Mouse (Mus musculus) forelimb bud, embryonic 11.5 days (tissue): ENCODE data around the gene Ncoa5.

Experiments used
- DNase-seq: peaks from one replicate; pipeline ENCODE4 v3.0.0-alpha.2; 2012; ENCODE audit warnings: low read depth, low spot score

Gene Ncoa5

DNA sequence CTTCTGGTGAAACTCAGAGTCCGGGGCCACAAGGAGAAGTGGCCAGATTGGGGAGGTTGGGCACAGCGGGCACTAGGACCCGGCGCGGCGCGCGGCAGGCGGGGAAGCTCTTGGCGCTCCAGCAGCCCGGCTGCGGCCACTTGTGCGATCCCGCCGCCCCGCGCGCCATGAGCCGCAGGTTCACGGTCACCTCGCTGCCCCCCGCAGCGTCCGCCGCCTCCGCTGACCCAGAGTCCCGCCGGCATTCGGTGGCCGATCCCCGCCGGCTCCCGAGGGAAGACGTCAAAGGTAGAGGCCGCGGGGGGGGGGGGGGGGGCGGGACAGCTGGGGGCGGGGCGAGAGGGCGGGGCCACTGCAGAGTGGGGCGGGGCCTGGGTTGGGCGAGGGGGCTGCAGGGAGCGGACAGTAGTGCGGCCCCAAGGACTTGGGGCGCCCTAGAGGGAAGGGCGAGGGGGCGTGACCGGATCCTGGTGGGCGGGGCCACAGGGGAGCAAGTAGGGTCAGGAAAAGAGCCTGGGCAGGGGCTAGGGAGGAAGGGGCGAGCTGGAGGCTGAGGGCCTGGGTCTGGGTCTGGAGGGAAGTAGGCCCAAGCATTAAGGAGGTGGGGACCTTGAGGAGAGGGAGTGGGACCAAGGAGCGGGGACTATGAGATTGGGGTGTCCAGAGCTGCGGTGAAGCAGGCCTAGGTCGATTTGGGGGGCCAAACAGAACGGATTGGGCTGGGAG lies 73.8 kb downstream of the Ncoa5 start, which contains the start of gene Slc12a5:
Gene Slc12a5 (plus strand): TSS at position 87 of the 726 bp plus-strand sequence.
- no peak for DNase-seq

DNA sequence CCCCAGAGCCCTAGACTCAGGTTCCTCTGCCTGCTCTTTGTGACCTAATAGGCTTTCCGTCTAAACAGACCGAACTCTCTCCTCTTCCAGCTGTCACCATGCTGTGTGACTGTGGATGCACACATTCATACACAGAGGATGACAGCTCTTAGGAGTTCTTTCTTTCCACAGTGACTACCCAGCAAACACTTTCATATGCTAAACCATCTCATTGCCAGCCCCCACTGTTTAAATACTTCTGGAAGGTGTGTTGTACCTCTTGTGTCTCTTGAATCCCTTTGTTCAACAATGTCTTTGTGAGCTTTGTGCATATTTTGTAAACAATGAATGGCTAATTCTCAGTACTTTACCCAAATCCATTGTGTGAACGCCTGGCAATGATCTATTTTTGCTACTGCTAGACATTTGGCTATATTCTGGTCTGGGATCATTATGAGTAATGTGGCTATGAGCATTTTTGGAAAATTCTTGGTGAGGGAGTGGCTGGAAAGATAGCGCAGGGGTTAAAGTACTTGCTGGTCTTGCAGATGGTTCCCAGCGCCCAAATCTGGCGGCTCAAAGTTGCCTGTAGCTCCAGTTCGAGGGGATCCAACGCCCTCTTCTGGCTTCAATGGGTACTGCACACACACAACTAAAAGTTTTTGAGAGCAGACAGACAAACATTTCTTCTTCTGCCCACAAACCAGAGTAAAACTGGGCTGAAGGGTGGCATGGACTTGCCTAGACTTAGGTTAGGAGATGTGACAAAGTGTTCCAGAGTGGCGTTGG lies 76.9 kb downstream of the Ncoa5 start:
- DNase-seq, result no peak

DNA sequence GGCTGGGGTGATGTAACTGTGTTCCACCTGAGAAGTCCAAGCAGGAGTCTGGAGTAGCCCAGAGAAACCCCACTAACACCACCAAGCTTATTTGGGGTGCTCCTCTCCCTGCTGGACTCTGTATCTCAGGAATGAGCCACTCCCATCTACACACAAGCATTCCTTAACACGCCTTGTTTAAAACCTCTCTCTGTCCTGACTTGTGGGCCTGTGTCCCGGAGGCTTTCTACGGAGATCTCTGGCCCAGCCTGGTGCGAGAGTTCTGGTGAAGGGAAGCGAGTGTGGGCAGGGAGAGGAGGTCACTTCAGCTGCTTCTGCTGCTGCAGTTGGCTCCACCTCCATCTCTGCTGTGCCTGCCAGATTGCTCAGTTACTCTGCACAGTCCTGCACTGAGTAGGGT lies 78.5 kb downstream of the Ncoa5 start:
- DNase-seq, result no peak

- no peak for DNase-seq
These were observed 78.9 kb downstream of the Ncoa5 start for GRCm38 (mm10) chr2:164955725-164956124.

- DNase-seq, result peak; percentile 84
These were observed 81.4 kb downstream of the Ncoa5 start for GRCm38 (mm10) chr2:164953224-164953623.

GRCm38 (mm10) chr2:164952448-164952847 lies 82.2 kb downstream of the Ncoa5 start:
- no peak for DNase-seq

DNA sequence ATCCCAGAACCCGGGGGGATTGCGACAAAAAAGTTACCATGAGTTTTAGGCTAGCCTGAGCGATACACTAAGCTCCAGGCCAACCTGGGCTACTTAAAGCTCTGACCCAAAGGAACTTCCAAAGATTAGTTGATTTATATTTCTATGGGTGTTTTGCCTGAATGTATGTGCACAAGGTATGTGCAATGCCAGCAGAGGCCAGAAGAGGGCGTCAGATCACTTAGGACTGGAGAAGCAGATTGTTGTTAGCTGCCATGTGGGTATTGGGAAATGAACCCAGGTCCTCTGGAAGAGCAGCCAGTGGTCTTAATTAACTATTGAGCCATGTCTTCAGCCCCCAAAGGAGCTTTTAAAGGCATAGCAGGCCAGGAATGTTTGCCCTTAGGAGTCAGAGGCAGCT lies 82.9 kb downstream of the Ncoa5 start:
- no peak for DNase-seq

DNA sequence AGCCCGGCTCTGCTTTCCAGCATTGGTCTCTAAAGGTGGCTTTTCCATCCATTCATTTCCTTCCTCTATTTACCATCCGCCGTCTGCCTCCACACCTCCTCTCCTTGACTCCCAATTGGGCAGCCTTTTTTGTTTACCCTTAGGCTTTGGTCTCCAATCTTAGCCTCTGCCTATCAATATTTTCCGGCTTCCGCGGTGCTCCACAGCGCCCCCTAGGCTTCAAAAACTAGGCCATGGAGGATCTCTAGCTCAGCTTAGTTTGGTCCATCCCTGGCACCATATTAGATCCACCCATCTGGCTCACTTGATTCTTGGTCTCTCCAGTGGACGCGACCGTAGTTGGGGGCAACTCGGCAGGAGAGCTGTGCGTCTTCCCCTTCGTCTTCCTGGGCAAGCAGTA lies 84.2 kb downstream of the Ncoa5 start:
- no peak for DNase-seq
